Mouse (Mus musculus): ENCODE measurements around the gene Gm37240.

DNA sequence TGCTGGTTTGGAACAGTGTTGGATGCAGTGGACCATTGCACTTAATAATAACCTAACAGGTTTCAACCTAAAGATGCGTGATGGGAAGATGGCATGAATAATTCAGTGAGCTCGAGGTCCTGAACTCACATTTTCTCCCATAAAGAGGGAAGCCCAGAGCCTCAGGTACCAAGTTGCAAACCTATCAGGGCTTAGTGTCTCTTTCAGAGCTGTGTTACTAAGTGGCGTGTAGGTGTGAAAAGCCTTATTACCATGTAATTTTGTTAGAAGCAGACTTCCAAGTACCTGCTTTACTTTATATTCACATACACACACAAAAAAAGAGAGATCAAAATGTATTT is 548.6 kb downstream of the Gm37240 start:
- no peak for TF ChIP-seq POLR2A (IDR thresholded peaks at IDR 0.05; ENCODE audit: insufficient read depth, low read length)
- no peak for TF ChIP-seq EP300 (IDR thresholded peaks at IDR 0.05; ENCODE audit: insufficient read depth, low read depth, low read length)

Data from ES-Bruce4 (cell line).